7 mouse cellular contexts compared by ENCODE assay signal in the genomic region with DNA sequence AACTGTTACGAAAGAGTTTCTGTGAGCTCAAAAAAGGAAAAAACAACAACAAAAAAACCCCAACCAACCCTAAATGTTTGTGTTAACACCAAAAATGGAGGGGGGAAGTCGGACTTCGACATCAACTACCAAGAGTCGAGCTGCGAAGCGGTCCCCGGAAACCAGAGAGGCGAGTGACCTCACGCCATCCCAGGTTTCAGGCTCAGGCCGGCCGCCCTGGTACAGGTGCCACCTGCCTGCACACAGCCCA. TPM values are rescaled to one million over a fixed set of nuclear protein-coding genes. Genes with fewer than 3 reads are reported as not detected.
DNase-seq lines count a peak whose midpoint lies in the region; ATAC-seq and TF ChIP-seq lines count a peak whose summit lies in the region.

No protein-coding gene starts in this region.

- peaks cover 9% of the 10 kb centered on the region; the same call in 1 of the 2 replicates for H3K4me1 ChIP-seq in lung, postnatal 0 days (ENCODE audit: insufficient read depth, low read depth, low read length)
- H3K4me1 ChIP-seq in forebrain, embryonic 10.5 days, result peaks cover 50% of the 10 kb centered on the region
- H3K4me1 ChIP-seq in limb, embryonic 13.5 days, result peaks cover 22% of the 10 kb centered on the region
- peaks cover 9% of the 10 kb centered on the region for H3K4me1 ChIP-seq in stomach, embryonic 14.5 days (ENCODE audit: control insufficient read depth, insufficient read depth, low read length)

- no peak for TF ChIP-seq EP300 in lung, postnatal 0 days (IDR thresholded peaks at IDR 0.05)

- no peak for ATAC-seq in lung, postnatal 0 days
- ATAC-seq in limb, embryonic 13.5 days (ENCODE audit: low FRiP score, low read depth), result no peak
- no peak for ATAC-seq in stomach, embryonic 14.5 days (ENCODE audit: insufficient number of reproducible peaks, insufficient read depth, low FRiP score, low read depth)

- peak overlapping the region; percentile 90 for H3K4me2 ChIP-seq in lung, postnatal 0 days (replicated peaks; ENCODE audit: low read depth, low read length)
- peak overlapping the region; percentile 90 for H3K4me2 ChIP-seq in limb, embryonic 13.5 days (replicated peaks)
- peak overlapping the region; percentile 94 for H3K4me2 ChIP-seq in stomach, embryonic 14.5 days (replicated peaks; ENCODE audit: low read depth, low read length)

- no peaks in the 10 kb centered on the region for H3K27me3 ChIP-seq in lung, postnatal 0 days (replicated peaks; ENCODE audit: insufficient read depth, low read length)
- H3K27me3 ChIP-seq in forebrain, embryonic 10.5 days (ENCODE audit: poor library complexity, severe bottlenecking), result peaks cover 20% of the 10 kb centered on the region
- H3K27me3 ChIP-seq in limb, embryonic 13.5 days, result no peaks in the 10 kb centered on the region
- H3K27me3 ChIP-seq in stomach, embryonic 14.5 days (ENCODE audit: control insufficient read depth, insufficient read depth, low read length), result no peaks in the 10 kb centered on the region

- no peak for TF ChIP-seq CTCF in lung, postnatal 0 days (IDR thresholded peaks at IDR 0.05)

- 0% methylated on average over 11 of the region's 11 CpGs for WGBS in lung, postnatal 0 days
- 1% methylated on average over 11 of the region's 11 CpGs for WGBS in forebrain, embryonic 10.5 days
- WGBS in limb, embryonic 13.5 days, result under 1% methylated on average over 11 of the region's 11 CpGs
- 1% methylated on average over 11 of the region's 11 CpGs for WGBS in stomach, embryonic 14.5 days

- H3K9me3 ChIP-seq in lung, postnatal 0 days (ENCODE audit: low read length), result no peaks in the 10 kb centered on the region
- no peaks in the 10 kb centered on the region for H3K9me3 ChIP-seq in forebrain, embryonic 10.5 days
- no peaks in the 10 kb centered on the region for H3K9me3 ChIP-seq in limb, embryonic 13.5 days
- no peaks in the 10 kb centered on the region for H3K9me3 ChIP-seq in stomach, embryonic 14.5 days (ENCODE audit: control insufficient read depth, low read depth, low read length)

- H3K27ac ChIP-seq in lung, postnatal 0 days (ENCODE audit: low read length), result peak overlapping the region; percentile 100
- peak overlapping the region; percentile 95 for H3K27ac ChIP-seq in forebrain, embryonic 10.5 days
- peak overlapping the region; percentile 85; the same call in 1 of the 2 replicates for H3K27ac ChIP-seq in limb, embryonic 13.5 days
- peak overlapping the region; percentile 90; the same call in 1 of the 2 replicates for H3K27ac ChIP-seq in stomach, embryonic 14.5 days (ENCODE audit: low read length)

- DNase-seq in lung, postnatal 0 days (ENCODE audit: low spot score), result no peak
- no peak for DNase-seq in lung, postnatal 4 days
- DNase-seq in forebrain, embryonic 10.5 days (ENCODE audit: extremely low spot score, low spot score), result no peak
- DNase-seq in ovary, postnatal 36 days (ENCODE audit: low spot score), result no peak
- DNase-seq in frontal cortex, adult 2 months (ENCODE audit: extremely low spot score in 1 of 2, low spot score in 1 of 2), result no peak

- H3K4me3 ChIP-seq in lung, postnatal 0 days (ENCODE audit: low read depth, low read length), result peak overlapping the region; percentile 99
- H3K4me3 ChIP-seq in forebrain, embryonic 10.5 days, result peak overlapping the region; percentile 93
- H3K4me3 ChIP-seq in limb, embryonic 13.5 days, result peak overlapping the region; percentile 77
- peak overlapping the region; percentile 73 for H3K4me3 ChIP-seq in stomach, embryonic 14.5 days (ENCODE audit: low read depth, low read length)

- H3K9ac ChIP-seq in lung, postnatal 0 days (replicated peaks; ENCODE audit: low read depth), result peak overlapping the region; percentile 100
- peak overlapping the region; percentile 87 for H3K9ac ChIP-seq in limb, embryonic 13.5 days
- peak overlapping the region; percentile 79 for H3K9ac ChIP-seq in stomach, embryonic 14.5 days (replicated peaks; ENCODE audit: low read depth, low read length)

- H3K36me3 ChIP-seq in lung, postnatal 0 days (ENCODE audit: insufficient read depth, low read length), result no peaks in the 10 kb centered on the region
- H3K36me3 ChIP-seq in forebrain, embryonic 10.5 days (replicated peaks), result no peaks in the 10 kb centered on the region
- H3K36me3 ChIP-seq in limb, embryonic 13.5 days, result no peaks in the 10 kb centered on the region
- H3K36me3 ChIP-seq in stomach, embryonic 14.5 days (ENCODE audit: control insufficient read depth, insufficient read depth, low read length), result no peaks in the 10 kb centered on the region

RNA-seq across cellular contexts. Expression of a gene that starts 1.8 kb away (rescaled TPM):
- 78.2 and 89.0 TPM in 2 replicates for polyA plus RNA-seq in lung, postnatal 0 days (2015; fragmentation: Nextera tagmentation; extraction: Ambion mirVana)
- polyA plus RNA-seq in forebrain, embryonic 10.5 days (2016; fragmentation: Nextera tagmentation; extraction: Ambion mirVana), result 23.1 and 23.8 TPM in 2 replicates
- 20.1 and 20.9 TPM in 2 replicates for polyA plus RNA-seq in limb, embryonic 13.5 days (2015; fragmentation: Nextera tagmentation; extraction: Ambion mirVana)
- polyA plus RNA-seq in stomach, embryonic 14.5 days (2014; fragmentation: Nextera tagmentation; extraction: Ambion mirVana), result 35.5 and 38.5 TPM in 2 replicates
- polyA plus RNA-seq in frontal cortex, adult 2 months (2012; rRNA removed), result 57.6 and 60.4 TPM in 2 replicates

RNA-seq across cellular contexts. Expression of a gene that starts 20.3 kb away (rescaled TPM):
- 0.18 and 0.27 TPM in 2 replicates for polyA plus RNA-seq in lung, postnatal 0 days (2015; fragmentation: Nextera tagmentation; extraction: Ambion mirVana)
- polyA plus RNA-seq in forebrain, embryonic 10.5 days (2016; fragmentation: Nextera tagmentation; extraction: Ambion mirVana), result 0.21 TPM in 1 of 2 replicates, not detected in the other
- polyA plus RNA-seq in limb, embryonic 13.5 days (2015; fragmentation: Nextera tagmentation; extraction: Ambion mirVana), result 0.14 TPM in 1 of 2 replicates, not detected in the other
- 0.25 and 0.34 TPM in 2 replicates for polyA plus RNA-seq in stomach, embryonic 14.5 days (2014; fragmentation: Nextera tagmentation; extraction: Ambion mirVana)
- polyA plus RNA-seq in frontal cortex, adult 2 months (2012; rRNA removed), result not detected in 2 replicates
